Mouse (Mus musculus) testis, adult 2 months (tissue): Measurements from ENCODE around the gene Ssu72. TPM values are rescaled to one million over a fixed set of nuclear protein-coding genes. Genes with fewer than 3 reads are reported as not detected.
A peak's percentile ranks its signal among the peaks of the same experiment; 100 is the strongest.
"Not testable (repeated sequence)": the region's sequence is repeated elsewhere in the genome, so short reads cannot be mapped to it uniquely, and the experiment has no call there.

ENCODE experiments used
- H3K27ac ChIP-seq: fragments of 200-500 bp; 2 replicates; pipeline ENCODE4 v1.5.1; 2012; ENCODE audit warnings: low read depth, low read length; ENCODE audit not compliant: control insufficient read depth, insufficient read depth
- H3K27me3 ChIP-seq: fragments of 200-500 bp; 2 replicates; pipeline ENCODE4 v1.6.1; 2012; ENCODE audit warnings: mild to moderate bottlenecking, low read length, moderate library complexity; ENCODE audit not compliant: control insufficient read depth, insufficient read depth
- H3K36me3 ChIP-seq: fragments of 200-500 bp; 2 replicates; pipeline ENCODE4 v1.6.1; 2012; ENCODE audit warnings: mild to moderate bottlenecking, low read length; ENCODE audit not compliant: control insufficient read depth, insufficient read depth
- H3K4me1 ChIP-seq: fragments of 200-500 bp; 2 replicates; pipeline ENCODE4 v1.6.1; 2012; ENCODE audit warnings: low read length; ENCODE audit not compliant: control insufficient read depth, insufficient read depth
- H3K4me3 ChIP-seq: fragments of 200-500 bp; 2 replicates; pipeline ENCODE4 v1.5.1; 2012; ENCODE audit warnings: low read depth, mild to moderate bottlenecking, low read length, moderate library complexity, mixed read lengths; ENCODE audit not compliant: control insufficient read depth
- CTCF ChIP-seq: fragments of 200-500 bp; IDR thresholded peaks from 2 replicates; pipeline ENCODE4 v1.5.1; 2012; ENCODE audit warnings: low read depth, mild to moderate bottlenecking, inconsistent platforms, low read length, moderate library complexity; ENCODE audit not compliant: control insufficient read depth, insufficient read depth, insufficient replicate concordance
- POLR2A ChIP-seq: fragments of 200-500 bp; IDR thresholded peaks from 2 replicates; pipeline ENCODE4 v1.6.1; 2012; ENCODE audit warnings: low read depth, mild to moderate bottlenecking, inconsistent platforms, low read length, moderate library complexity; ENCODE audit not compliant: control insufficient read depth
- polyA plus RNA-seq: library from polyadenylated mRNA; depleted of rRNA; stranded (reverse); fragments of >200 nt; gene quantifications from 2 replicates; pipeline ENCODE4 v1.2.3, GENCODE M21; 2012

Ssu72 gene
- polyA plus RNA-seq, 1 experiment = 34.6 TPM

GRCm38 (mm10) chr4:155669598-155670075, 35.0 kb upstream of the Ssu72 start:
- Histone ChIP-seq H3K27ac (no peak overlapping the region; the same call in 1 of the 2 replicates), H3K4me3 (peak overlapping the region; percentile 92)

GRCm38 (mm10) chr4:155670236-155670635, 34.4 kb upstream of the Ssu72 start:
- not testable (repeated sequence) for H3K4me1 ChIP-seq, H3K27ac ChIP-seq, H3K27me3 ChIP-seq, H3K4me3 ChIP-seq, H3K36me3 ChIP-seq

More at GRCm38 (mm10) chr4:155669598-155670075, 35.0 kb upstream of the Ssu72 start:
- Histone ChIP-seq H3K36me3 (no peaks in the 10 kb centered on the region), H3K4me1 (peaks cover 6% of the 10 kb centered on the region), H3K27me3 (no peaks in the 10 kb centered on the region)
- no peak for TF ChIP-seq CTCF
- no peak for TF ChIP-seq POLR2A

GRCm38 (mm10) chr4:155672082-155672481, 32.5 kb upstream of the Ssu72 start:
- peaks cover 6% of the 10 kb centered on the region for H3K4me1 ChIP-seq
- no peak overlapping the region for H3K27ac ChIP-seq
- TF ChIP-seq POLR2A = no peak
- TF ChIP-seq CTCF = no peak
- H3K36me3 ChIP-seq = no peaks in the 10 kb centered on the region
- no peak overlapping the region for H3K4me3 ChIP-seq
- H3K27me3 ChIP-seq = no peaks in the 10 kb centered on the region

DNA sequence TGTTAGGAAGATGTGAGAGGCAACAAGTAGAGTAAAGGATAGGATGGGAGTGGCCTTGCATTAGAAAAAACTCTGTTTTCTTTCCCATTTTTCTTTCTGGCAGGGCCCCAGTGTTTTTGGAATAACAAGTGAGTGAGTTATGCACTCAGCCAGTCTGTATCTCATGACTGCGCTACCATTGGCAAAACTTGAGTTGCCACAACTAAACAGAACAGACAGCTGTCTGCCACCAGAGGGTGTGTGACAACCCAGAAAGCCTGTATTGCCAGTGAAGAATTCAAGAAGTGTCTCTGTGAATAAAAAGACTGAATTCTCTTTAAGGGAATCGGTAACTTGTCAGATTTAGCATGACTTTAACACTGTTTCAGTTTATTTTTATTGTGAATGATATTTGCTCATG, 28.6 kb upstream of the Ssu72 start:
- H3K27me3 ChIP-seq = no peaks in the 10 kb centered on the region
- TF ChIP-seq CTCF (no peak), POLR2A (no peak)
- no peaks in the 10 kb centered on the region for H3K36me3 ChIP-seq
- no peak overlapping the region for H3K27ac ChIP-seq
- H3K4me1 ChIP-seq = no peaks in the 10 kb centered on the region
- H3K4me3 ChIP-seq = no peak overlapping the region

DNA sequence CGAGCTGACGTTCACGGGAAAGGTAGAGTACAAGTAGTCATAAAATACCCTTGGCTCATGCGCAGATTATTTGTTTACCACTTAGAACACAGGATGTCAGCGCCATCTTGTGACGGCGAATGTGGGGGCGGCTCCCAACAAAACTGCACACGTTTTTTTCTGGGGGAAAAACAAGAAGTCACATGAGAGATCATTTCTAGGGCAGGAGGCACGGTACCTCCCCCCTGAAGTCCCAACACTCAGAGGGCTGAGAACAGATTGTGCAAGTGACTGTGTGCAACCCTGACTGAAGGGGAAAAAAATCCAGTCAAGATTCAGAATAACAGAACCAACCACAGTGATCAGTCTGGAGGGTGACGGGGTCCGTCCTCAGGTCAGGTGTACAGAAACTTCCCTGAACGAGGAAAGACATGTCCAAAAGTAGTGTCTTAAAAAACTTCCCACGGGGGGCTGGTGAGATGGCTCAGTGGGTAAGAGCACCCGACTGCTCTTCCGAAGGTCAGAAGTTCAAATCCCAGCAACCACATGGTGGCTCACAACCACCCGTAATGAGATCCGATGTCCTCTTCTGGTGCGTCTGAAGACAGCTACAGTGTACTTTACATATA, 20.8 kb upstream of the Ssu72 start:
- H3K4me1 ChIP-seq, H3K27ac ChIP-seq, H3K4me3 ChIP-seq, H3K27me3 ChIP-seq, H3K36me3 ChIP-seq: not testable (repeated sequence)

GRCm38 (mm10) chr4:155687764-155688163, 16.8 kb upstream of the Ssu72 start:
- H3K4me3 ChIP-seq, H3K27ac ChIP-seq, H3K4me1 ChIP-seq, H3K27me3 ChIP-seq, H3K36me3 ChIP-seq: not testable (repeated sequence)

DNA sequence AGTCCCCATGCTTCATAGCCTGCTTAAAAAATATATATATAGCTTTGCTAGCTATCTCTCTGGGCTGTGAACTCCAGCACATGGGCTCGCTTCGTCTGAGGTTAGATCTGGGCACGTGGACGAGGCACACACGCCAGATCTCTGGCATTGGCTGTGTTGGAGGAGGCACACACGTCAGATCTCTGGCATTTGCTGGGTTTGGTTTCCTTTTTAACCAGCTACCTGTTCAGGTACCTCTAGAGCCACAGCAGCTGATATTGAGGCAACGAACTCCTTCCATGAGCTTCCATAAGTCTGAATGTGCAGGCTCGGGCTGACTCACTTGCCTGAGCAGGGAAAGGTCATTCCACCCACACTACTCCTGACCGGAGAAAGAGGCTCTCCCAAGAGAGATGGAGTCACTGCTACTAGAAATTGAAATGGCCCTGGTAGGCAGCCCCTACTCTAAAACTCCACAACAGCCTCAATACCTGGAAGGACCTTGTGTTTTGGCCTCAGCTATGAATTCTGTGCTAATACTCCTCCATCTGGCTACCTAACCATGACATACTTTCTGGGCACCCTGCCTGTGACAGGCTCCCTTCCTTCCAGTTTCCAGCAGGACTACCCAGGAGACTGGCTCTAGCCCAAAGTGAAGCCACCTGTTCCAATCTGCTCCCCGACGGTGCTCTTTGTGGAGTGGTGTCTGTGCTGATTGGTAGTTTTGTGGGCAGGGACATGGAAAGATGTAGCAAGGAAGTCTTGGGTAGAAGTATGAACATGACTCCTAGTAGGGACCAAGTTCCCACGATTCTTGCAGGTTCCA, 13.8 kb upstream of the Ssu72 start:
- no peak for TF ChIP-seq POLR2A
- no peak for TF ChIP-seq CTCF
- no peak overlapping the region for H3K27ac ChIP-seq
- H3K27me3 ChIP-seq = no peaks in the 10 kb centered on the region
- peaks cover 4% of the 10 kb centered on the region for H3K4me1 ChIP-seq
- H3K36me3 ChIP-seq = no peaks in the 10 kb centered on the region
- no peak overlapping the region for H3K4me3 ChIP-seq

GRCm38 (mm10) chr4:155692421-155692820, 12.2 kb upstream of the Ssu72 start:
- TF ChIP-seq CTCF = no peak
- TF ChIP-seq POLR2A = no peak
- H3K27ac ChIP-seq = no peak overlapping the region
- peaks cover 4% of the 10 kb centered on the region for H3K4me1 ChIP-seq
- no peaks in the 10 kb centered on the region for H3K27me3 ChIP-seq
- no peaks in the 10 kb centered on the region for H3K36me3 ChIP-seq
- no peak overlapping the region for H3K4me3 ChIP-seq
